Mouse (Mus musculus) cerebellum, adult 11-12 months (tissue): ENCODE measurements at regions not wholly inside any gene's neighbourhood (a gene's known extent, or its start where the extent isn't known, plus 50 kb on each side); places are given as distances from the start of the nearest gene placed in this dataset.

Experiments
- DNase-seq: peaks from one replicate; pipeline ENCODE4 v3.0.0; 2022

- no peak for DNase-seq
These were observed 152.9 kb upstream of the Paip1 start for GRCm38 (mm10) chr13:119275500-119275899.

GRCm38 (mm10) chr13:119277308-119277948, 151.0 kb upstream of the Paip1 start:
- no peak for DNase-seq

- DNase-seq = no peak
These were observed 149.0 kb upstream of the Paip1 start for GRCm38 (mm10) chr13:119279449-119279848.

GRCm38 (mm10) chr13:119280622-119281021, 147.8 kb upstream of the Paip1 start:
- no peak for DNase-seq

GRCm38 (mm10) chr13:119283448-119283847, 145.0 kb upstream of the Paip1 start:
- DNase-seq = peak; percentile 11

- no peak for DNase-seq
These were observed 119.2 kb upstream of the Paip1 start for GRCm38 (mm10) chr13:119309238-119309637.

- DNase-seq = no peak
These were observed 118.4 kb upstream of the Paip1 start for GRCm38 (mm10) chr13:119310013-119310412.

- DNase-seq = no peak
These were observed 114.0 kb upstream of the Paip1 start for GRCm38 (mm10) chr13:119314356-119314755.

GRCm38 (mm10) chr13:119318358-119318757, 110.0 kb upstream of the Paip1 start:
- no peak for DNase-seq

GRCm38 (mm10) chr13:119325510-119325909, 102.9 kb upstream of the Paip1 start:
- DNase-seq = no peak

- no peak for DNase-seq
These were observed 101.3 kb upstream of the Paip1 start for GRCm38 (mm10) chr13:119326877-119327625.

- DNase-seq = no peak
These were observed 99.7 kb upstream of the Paip1 start for GRCm38 (mm10) chr13:119328731-119329130.

- no peak for DNase-seq
These were observed 96.6 kb upstream of the Paip1 start for GRCm38 (mm10) chr13:119331815-119332214.

- no peak for DNase-seq
These were observed 94.5 kb upstream of the Paip1 start for GRCm38 (mm10) chr13:119333915-119334314.

- DNase-seq = peak; percentile 4
These were observed 90.5 kb upstream of the Paip1 start for GRCm38 (mm10) chr13:119337861-119338260.

GRCm38 (mm10) chr13:119339016-119339415, 89.4 kb upstream of the Paip1 start:
- DNase-seq = no peak

GRCm38 (mm10) chr13:119339762-119340161, 88.6 kb upstream of the Paip1 start:
- no peak for DNase-seq

- no peak for DNase-seq
These were observed 86.6 kb upstream of the Paip1 start for GRCm38 (mm10) chr13:119341833-119342232.

- no peak for DNase-seq
These were observed 85.6 kb upstream of the Paip1 start for GRCm38 (mm10) chr13:119342761-119343160.

GRCm38 (mm10) chr13:119347988-119348387, 80.4 kb upstream of the Paip1 start:
- DNase-seq = no peak

GRCm38 (mm10) chr13:119351346-119351745, 77.1 kb upstream of the Paip1 start:
- no peak for DNase-seq

GRCm38 (mm10) chr13:119358696-119359095, 69.7 kb upstream of the Paip1 start:
- DNase-seq = no peak

GRCm38 (mm10) chr13:119363379-119363778, 65.0 kb upstream of the Paip1 start:
- DNase-seq = no peak

GRCm38 (mm10) chr13:119364160-119364559, 64.2 kb upstream of the Paip1 start:
- DNase-seq = no peak

GRCm38 (mm10) chr13:119367544-119367943, 60.9 kb upstream of the Paip1 start:
- no peak for DNase-seq
